Mouse (Mus musculus) heart, embryonic 14.5 days (tissue): ENCODE measurements around the gene Krt15. TPM values are rescaled to one million over a fixed set of nuclear protein-coding genes. Genes with fewer than 3 reads are reported as not detected.
A peak's percentile ranks its signal among the peaks of the same experiment; 100 is the strongest.

Experiments used
- ATAC-seq: fragments of 200-750 bp; cut with Nextera tagmentation; 2 replicates; pipeline ENCODE4 v1.8.0; 2017; ENCODE audit warnings: low read depth, moderate TSS enrichment; ENCODE audit not compliant: insufficient number of reproducible peaks, insufficient read depth, low FRiP score
- H3K27ac ChIP-seq, 2 experiments: fragments of 200-500 bp in 1 of 2; fragments of 300-500 bp in 1 of 2; sonication (generic) in 1 of 2; replicated peaks in 1 of 2; 2 replicates each; pipeline ENCODE4 v1.5.1; 2012 to 2014; ENCODE audit warnings: low read depth in 2 of 2, low read length in 2 of 2, control low read depth in 1 of 2, mild to moderate bottlenecking in 1 of 2, mixed read lengths in 1 of 2; ENCODE audit not compliant: control insufficient read depth in 1 of 2, insufficient read depth in 1 of 2
- H3K27me3 ChIP-seq: fragments of 300-500 bp; sonication (generic); 2 replicates; pipeline ENCODE4 v1.6.1; 2014; ENCODE audit warnings: mild to moderate bottlenecking, low read length, control low read depth; ENCODE audit not compliant: control insufficient read depth, insufficient read depth
- H3K36me3 ChIP-seq: fragments of 300-500 bp; sonication (generic); 2 replicates; pipeline ENCODE4 v1.6.1; 2014; ENCODE audit warnings: mild to moderate bottlenecking, control low read depth, low read length, mixed read lengths; ENCODE audit not compliant: control insufficient read depth, insufficient read depth
- H3K4me1 ChIP-seq, 2 experiments: fragments of 200-500 bp in 1 of 2; fragments of 300-500 bp in 1 of 2; sonication (generic) in 1 of 2; 2 replicates each; pipeline ENCODE4 v1.6.1; 2012 to 2014; ENCODE audit warnings: low read length in 2 of 2, control low read depth in 1 of 2, mixed read lengths in 1 of 2; ENCODE audit not compliant: control insufficient read depth in 2 of 2, insufficient read depth in 2 of 2
- H3K4me2 ChIP-seq: fragments of 300-500 bp; sonication (generic); 2 replicates; pipeline ENCODE4 v1.6.1; 2014; ENCODE audit warnings: mild to moderate bottlenecking, low read length
- H3K4me3 ChIP-seq, 2 experiments: fragments of 200-500 bp in 1 of 2; fragments of 300-500 bp in 1 of 2; sonication (generic) in 1 of 2; 2 replicates each; pipeline ENCODE4 v1.5.1; 2012 to 2014; ENCODE audit warnings: low read length in 2 of 2, mild to moderate bottlenecking in 2 of 2, control low read depth in 1 of 2, low read depth in 1 of 2, moderate library complexity in 1 of 2; ENCODE audit not compliant: control insufficient read depth in 1 of 2, insufficient read depth in 1 of 2
- H3K9ac ChIP-seq: fragments of 300-500 bp; sonication (generic); 2 replicates; pipeline ENCODE4 v1.6.1; 2014; ENCODE audit warnings: mild to moderate bottlenecking, low read length
- H3K9me3 ChIP-seq: fragments of 300-500 bp; sonication (generic); 2 replicates; pipeline ENCODE4 v1.6.1; 2016; ENCODE audit warnings: low read length, control low read depth; ENCODE audit not compliant: control insufficient read depth
- WGBS: fragments of 180-500 bp; shearing (Covaris S2); extraction: QIAGEN DNeasy Blood & Tissue Kit; methylation state at CpG from one replicate; pipeline ENCODE4 v1.1.7; 2014; 5-methylcytosine and 5-hydroxymethylcytosine counted together
- polyA plus RNA-seq: library from polyadenylated mRNA; unstranded; fragments of >200 nt; fragmentation: Nextera tagmentation; extraction: Ambion mirVana; gene quantifications from 2 replicates; pipeline ENCODE4 v1.2.1, GENCODE M21; 2014

Gene Krt15
- polyA plus RNA-seq, 1 experiment from 2014 or later = 0.50 TPM

DNA sequence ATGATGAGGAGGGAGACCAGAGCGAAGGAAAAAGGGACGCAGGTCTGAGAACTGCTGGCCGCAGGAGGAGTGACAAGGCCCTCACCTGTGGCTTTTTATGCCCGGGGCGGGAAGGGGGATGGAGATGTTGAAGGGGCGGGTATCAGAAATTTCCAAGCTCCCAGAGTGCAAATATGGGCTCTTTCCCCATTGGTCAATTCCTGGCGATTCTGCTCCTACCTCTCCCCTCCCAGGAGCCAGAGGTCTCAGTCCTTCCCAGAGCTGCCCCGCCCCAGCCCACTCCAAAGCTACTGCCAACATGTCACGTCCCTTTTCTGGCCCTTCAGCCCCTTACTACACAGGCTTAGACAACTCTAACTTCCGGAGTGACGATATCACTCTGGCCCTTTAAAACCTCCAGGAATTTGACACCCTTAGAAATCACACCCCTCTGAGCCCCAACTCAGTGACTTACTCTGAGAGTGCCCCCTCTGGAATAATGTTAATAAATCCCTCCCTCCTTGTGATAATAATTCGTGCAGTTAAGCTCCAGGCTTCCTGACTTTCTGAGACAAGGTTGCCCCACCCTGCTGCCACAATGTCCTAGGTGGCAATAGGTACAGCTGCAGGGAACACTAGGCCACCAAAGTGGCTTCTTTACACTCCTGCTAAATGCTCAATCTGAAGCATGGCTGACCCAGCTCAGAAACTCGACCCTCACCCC, 10.3 kb upstream of the Krt15 start:
- ATAC-seq = peak; percentile 25; the same call in 1 of the 2 replicates
- Histone ChIP-seq H3K27ac (peak overlapping the region; percentile 30 to 44; a peak in 3 of 4 replicates), H3K4me2 (peak overlapping the region; percentile 85), H3K9ac (peak overlapping the region; percentile 65), H3K36me3 (no peaks in the 10 kb centered on the region), H3K4me3 (peak overlapping the region; percentile 42 to 67), H3K4me1 (peaks cover 16 to 22% of the 10 kb centered on the region in 2 experiments), H3K9me3 (no peaks in the 10 kb centered on the region), H3K27me3 (no peaks in the 10 kb centered on the region; the same call in 1 of the 2 replicates)
- WGBS = 1% methylated on average over 13 of the region's 13 CpGs

DNA sequence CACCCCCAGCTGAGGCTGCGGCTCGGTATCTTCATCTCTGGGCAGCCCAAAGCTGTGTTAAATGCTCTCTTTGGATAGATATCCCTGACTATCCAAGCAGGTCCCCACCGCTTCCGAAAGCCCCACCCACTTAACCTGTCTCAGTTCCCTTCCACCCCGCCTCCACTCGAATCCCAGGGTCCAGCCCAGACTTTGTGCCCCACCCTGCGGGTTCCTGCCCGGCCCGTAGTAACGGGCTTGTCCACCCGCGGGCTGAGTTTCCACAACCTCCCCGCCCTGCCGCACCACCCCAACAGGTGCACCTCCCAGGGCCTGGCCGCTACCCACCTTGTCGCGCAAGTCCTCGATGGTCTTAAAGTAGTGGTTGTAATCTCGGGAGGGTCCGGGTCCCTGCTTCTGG, 9.4 kb upstream of the Krt15 start:
- H3K4me3 ChIP-seq = peak overlapping the region; percentile 42 to 67
- H3K4me2 ChIP-seq = peak overlapping the region; percentile 85
- H3K36me3 ChIP-seq = peaks cover 5% of the 10 kb centered on the region; the same call in 1 of the 2 replicates
- H3K4me1 ChIP-seq = peaks cover 16 to 22% of the 10 kb centered on the region in 2 experiments
- H3K27me3 ChIP-seq = no peaks in the 10 kb centered on the region; the same call in 1 of the 2 replicates
- peak overlapping the region; percentile 65 for H3K9ac ChIP-seq
- H3K9me3 ChIP-seq = no peaks in the 10 kb centered on the region
- ATAC-seq = no peak
- WGBS = 1% methylated on average over 20 of the region's 20 CpGs
- H3K27ac ChIP-seq = peak overlapping the region; percentile 32 to 38; a peak in 2 of 4 replicates

DNA sequence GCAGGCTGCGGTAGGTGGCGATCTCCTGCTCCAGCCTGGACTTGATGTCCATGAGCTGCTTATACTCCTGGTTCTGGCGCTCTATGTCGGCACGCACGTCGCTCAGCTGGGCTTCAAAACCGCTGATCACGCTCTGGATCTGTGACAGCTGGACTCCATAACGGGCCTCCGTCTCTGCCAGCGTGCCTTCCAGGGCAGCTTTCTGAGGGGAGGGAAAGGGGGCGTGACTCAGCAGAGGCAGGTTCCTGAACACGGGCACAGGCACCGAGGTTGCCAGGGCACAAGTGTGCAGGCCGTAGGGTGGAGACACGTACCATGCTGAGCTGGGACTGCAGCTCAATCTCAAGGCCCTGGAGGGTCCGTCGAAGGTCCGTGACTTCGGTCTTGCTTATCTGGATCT, 5.2 kb upstream of the Krt15 start:
- no peak overlapping the region for H3K4me3 ChIP-seq
- H3K9ac ChIP-seq = no peak overlapping the region
- 80% methylated on average over 21 of the region's 21 CpGs for WGBS
- no peak for ATAC-seq
- H3K9me3 ChIP-seq = no peaks in the 10 kb centered on the region
- H3K27me3 ChIP-seq = no peaks in the 10 kb centered on the region; the same call in 1 of the 2 replicates
- H3K27ac ChIP-seq = no peak overlapping the region
- H3K4me1 ChIP-seq = peaks cover 4 to 5% of the 10 kb centered on the region in 2 experiments; a peak in 1 of 4 replicates
- H3K4me2 ChIP-seq = no peak overlapping the region
- H3K36me3 ChIP-seq = peaks cover 5% of the 10 kb centered on the region; the same call in 1 of the 2 replicates

DNA sequence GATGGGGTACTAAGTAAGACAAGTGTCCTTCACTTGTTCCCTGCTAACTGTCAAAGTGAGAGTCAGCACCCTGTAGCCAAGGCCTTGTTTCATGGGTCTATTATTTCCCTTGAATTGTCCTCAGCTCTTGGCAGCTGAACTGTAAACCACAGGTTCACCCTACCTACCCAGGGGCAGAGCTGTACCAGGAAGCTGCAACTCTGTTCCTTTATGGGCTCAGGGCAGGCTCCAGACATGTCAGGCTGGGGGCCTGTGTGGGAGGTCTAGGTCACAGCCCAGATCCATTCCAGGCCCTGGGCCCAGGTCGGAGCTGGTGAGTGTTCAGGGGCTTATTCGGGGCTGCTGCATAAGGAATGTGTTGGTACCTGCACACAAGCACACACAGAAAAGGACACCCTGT, 3.7 kb upstream of the Krt15 start:
- no peaks in the 10 kb centered on the region for H3K9me3 ChIP-seq
- peaks cover 5% of the 10 kb centered on the region; the same call in 1 of the 2 replicates for H3K36me3 ChIP-seq
- ATAC-seq = no peak
- no peak overlapping the region for H3K9ac ChIP-seq
- no peaks in the 10 kb centered on the region; a peak in 1 of 4 replicates for H3K4me1 ChIP-seq
- no peak overlapping the region for H3K4me2 ChIP-seq
- 40% methylated on average over 2 of the region's 2 CpGs for WGBS
- H3K27me3 ChIP-seq = no peaks in the 10 kb centered on the region; the same call in 1 of the 2 replicates
- no peak overlapping the region for H3K27ac ChIP-seq
- H3K4me3 ChIP-seq = no peak overlapping the region

DNA sequence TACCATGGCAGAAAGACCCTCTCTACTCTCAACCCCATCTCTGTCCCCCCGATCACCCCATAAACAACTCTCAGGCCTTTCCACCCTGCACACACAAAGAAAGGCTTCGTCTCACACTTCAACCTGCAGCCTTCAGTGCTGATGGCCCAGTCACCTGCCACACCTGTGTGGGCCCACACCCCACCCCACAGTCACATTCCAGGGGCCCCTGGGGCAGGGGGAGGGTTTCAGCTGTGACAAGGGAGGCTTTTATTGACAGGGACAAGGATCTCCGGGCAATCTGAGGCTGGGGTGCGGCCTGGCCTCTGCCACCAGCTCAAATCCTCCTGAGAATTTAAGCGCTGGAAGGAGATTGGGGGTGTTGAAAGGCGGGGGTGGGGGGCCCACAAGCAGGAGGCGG, 3.1 kb upstream of the Krt15 start:
- Histone ChIP-seq H3K27ac (no peak overlapping the region), H3K4me2 (no peak overlapping the region), H3K36me3 (peaks cover 5% of the 10 kb centered on the region; the same call in 1 of the 2 replicates), H3K4me1 (no peaks in the 10 kb centered on the region; a peak in 1 of 4 replicates), H3K9me3 (no peaks in the 10 kb centered on the region), H3K4me3 (no peak overlapping the region), H3K9ac (no peak overlapping the region), H3K27me3 (no peaks in the 10 kb centered on the region; the same call in 1 of the 2 replicates)
- 55% methylated on average over 7 of the region's 7 CpGs for WGBS
- no peak for ATAC-seq

DNA sequence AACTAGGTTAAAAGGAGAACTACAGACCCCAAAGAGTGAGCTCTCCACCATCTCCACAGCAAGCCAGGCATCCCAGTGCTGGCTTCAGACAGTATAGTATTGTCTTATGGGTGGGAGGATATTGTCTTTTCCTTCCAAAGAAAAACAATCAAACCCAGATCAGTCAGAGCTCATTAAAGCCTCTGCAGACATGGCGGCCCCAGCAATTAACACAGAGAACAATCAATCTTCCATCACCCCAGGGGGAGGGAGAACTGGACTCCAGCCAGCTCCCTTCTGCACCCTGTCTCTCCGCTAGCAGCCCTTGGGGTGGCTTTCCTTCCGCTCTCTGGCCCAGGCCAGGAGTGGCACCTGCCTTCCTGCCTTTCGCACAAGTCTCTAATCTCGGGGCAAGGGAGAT, 2.0 kb upstream of the Krt15 start:
- 56% methylated on average over 5 of the region's 5 CpGs for WGBS
- Histone ChIP-seq H3K9ac (no peak overlapping the region), H3K27me3 (peaks cover 7% of the 10 kb centered on the region), H3K4me3 (no peak overlapping the region), H3K27ac (no peak overlapping the region), H3K36me3 (peaks cover 5% of the 10 kb centered on the region; the same call in 1 of the 2 replicates), H3K9me3 (no peaks in the 10 kb centered on the region), H3K4me2 (no peak overlapping the region), H3K4me1 (no peaks in the 10 kb centered on the region; a peak in 1 of 4 replicates)
- no peak for ATAC-seq

DNA sequence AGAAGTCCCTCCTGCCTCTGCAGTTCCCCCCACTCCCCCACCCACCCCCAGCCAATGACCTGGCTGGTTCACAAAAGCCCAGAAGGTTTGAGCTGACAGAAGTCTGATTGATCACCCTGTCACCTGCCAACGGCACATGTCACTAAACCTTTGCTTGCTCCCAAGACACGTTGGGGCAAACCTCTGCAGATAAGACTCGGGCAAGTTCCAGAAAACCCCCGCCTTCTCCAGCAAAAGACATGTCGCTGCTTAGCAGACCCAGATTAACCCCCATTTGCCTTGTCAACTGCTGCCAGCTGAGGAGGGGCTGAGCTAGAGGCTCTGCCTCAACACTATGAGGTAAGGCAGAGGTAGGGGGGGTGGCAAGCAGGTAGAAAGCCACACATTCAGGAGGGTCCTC, 831 bp upstream of the Krt15 start:
- Histone ChIP-seq H3K9ac (no peak overlapping the region), H3K4me1 (no peaks in the 10 kb centered on the region; a peak in 1 of 4 replicates)
- WGBS = 16% methylated on average over 5 of the region's 5 CpGs

More for the DNA sequence above, 831 bp upstream of the Krt15 start:
- ATAC-seq = no peak
- Histone ChIP-seq H3K4me3 (no peak overlapping the region), H3K27me3 (peaks cover 10% of the 10 kb centered on the region), H3K36me3 (peaks cover 5% of the 10 kb centered on the region; the same call in 1 of the 2 replicates), H3K9me3 (no peaks in the 10 kb centered on the region), H3K4me2 (no peak overlapping the region), H3K27ac (no peak overlapping the region)
